Mouse (Mus musculus) CD4-positive, CD25-positive, alpha-beta regulatory T cell (primary cell): ENCODE measurements around the gene Cited2. TPM values are rescaled to one million over a fixed set of nuclear protein-coding genes. Genes with fewer than 3 reads are reported as not detected.

Experiments used
- polyA plus RNA-seq: library from polyadenylated mRNA; unstranded; fragments of 100-300 nt; shearing (Covaris generic); gene quantifications from one replicate; pipeline ENCODE4 v1.2.1, GENCODE M21; 2017

Cited2 gene
- polyA plus RNA-seq, result 68.3 TPM

GRCm38 (mm10) chr10:17722653-17723410 lies at the start of gene Cited2:
Gene Cited2, plus strand, starts transcription at chr10:17723218.

Other genes with a start within 250 kb of the Cited2 start
- 0.63 TPM for gene Txlnb, start 73.0 kb downstream of the Cited2 start, polyA plus RNA-seq
- 120 TPM for gene Heca, start 224.8 kb downstream of the Cited2 start, polyA plus RNA-seq